Mouse (Mus musculus) frontal cortex, adult (tissue): ENCODE results near the gene Gm26741.

Experiments used
- ATAC-seq: cut with Nextera tagmentation; 2 replicates; pipeline ENCODE4 v1.9.2; 2017; ENCODE audit warnings: mild to moderate bottlenecking, moderate library complexity, mixed read lengths; ENCODE audit not compliant: low TSS enrichment

Gene Gm26741

DNA sequence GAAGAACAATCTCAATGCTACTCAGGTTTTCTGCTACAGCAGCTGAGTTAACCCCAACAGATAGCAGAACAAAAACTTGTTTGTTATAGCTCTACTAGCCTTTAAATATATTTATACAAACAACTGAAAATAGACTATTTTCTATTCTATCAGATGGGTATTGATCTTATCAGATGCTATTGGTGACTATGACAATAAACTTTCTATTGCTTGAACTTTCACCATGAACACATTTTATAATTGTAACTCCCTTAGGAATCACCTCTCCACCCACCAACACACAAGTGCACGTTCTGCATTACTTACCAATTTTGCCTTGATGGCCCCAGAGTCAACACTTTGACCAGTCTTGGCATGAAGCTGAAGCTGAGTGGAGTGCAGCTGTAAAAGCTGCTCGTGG, at the start of gene Gm26741:
TSS of gene Gm26741 (plus strand) at position 301 of the 400 bp plus-strand sequence.
- no peak for ATAC-seq

DNA sequence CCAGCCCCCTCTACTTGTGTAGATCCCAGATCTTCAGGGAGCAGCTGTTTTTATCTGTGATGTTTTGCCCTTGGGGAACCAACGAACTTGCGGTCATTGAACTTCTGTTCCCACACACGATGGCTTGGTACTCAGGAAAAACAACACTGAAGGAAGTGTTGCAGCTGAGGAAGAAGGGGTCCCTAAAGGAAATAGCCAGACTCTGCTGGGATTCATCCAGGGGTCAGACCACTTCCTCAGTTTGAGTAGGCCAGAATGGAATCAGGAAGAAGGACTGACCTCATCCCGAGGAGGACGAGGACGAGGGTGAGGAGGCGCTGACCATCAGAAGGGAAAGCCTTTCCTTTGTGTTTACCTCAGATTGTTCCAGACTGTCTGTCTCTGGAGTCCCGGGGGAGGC, 49.4 kb upstream of the Gm26741 start:
- ATAC-seq: no peak

- no peak for ATAC-seq
Measured at GRCm38 (mm10) chr10:52319506-52320286, 38.9 kb upstream of the Gm26741 start.

GRCm38 (mm10) chr10:52321918-52322317, 36.6 kb upstream of the Gm26741 start:
- no peak for ATAC-seq

GRCm38 (mm10) chr10:52331007-52331406, 27.6 kb upstream of the Gm26741 start:
- peak; percentile 73 for ATAC-seq

DNA sequence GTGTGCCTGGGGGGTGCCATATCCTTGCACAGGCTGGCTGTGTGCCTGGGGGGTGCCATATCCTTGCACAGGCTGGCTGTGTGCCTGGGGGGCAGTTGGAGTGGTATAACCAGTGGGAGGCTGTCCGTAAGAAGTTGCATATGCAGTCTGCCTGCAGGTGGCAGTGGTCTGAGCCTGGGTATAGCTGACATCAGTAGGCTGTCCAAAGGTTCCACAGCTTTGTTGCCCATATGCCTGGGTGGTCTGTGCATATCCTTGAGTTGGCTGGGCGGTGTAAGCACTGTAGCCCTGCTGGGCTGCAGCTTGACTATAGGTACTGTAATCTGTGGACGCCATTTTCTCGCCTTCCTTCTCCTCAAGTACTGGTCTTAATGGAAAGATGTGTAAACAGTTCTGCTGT, 15.2 kb upstream of the Gm26741 start:
- peak; percentile 63 for ATAC-seq

GRCm38 (mm10) chr10:52353184-52353583, 5.4 kb upstream of the Gm26741 start:
- no peak for ATAC-seq

- ATAC-seq: peak; percentile 38; the same call in 1 of the 2 replicates
Measured at GRCm38 (mm10) chr10:52360241-52360735, 1.7 kb downstream of the Gm26741 start.

- ATAC-seq: 0 out of 2 replicates have a peak, but pooled peaks have one; percentile 7
Measured at GRCm38 (mm10) chr10:52360862-52361609, 2.5 kb downstream of the Gm26741 start.

DNA sequence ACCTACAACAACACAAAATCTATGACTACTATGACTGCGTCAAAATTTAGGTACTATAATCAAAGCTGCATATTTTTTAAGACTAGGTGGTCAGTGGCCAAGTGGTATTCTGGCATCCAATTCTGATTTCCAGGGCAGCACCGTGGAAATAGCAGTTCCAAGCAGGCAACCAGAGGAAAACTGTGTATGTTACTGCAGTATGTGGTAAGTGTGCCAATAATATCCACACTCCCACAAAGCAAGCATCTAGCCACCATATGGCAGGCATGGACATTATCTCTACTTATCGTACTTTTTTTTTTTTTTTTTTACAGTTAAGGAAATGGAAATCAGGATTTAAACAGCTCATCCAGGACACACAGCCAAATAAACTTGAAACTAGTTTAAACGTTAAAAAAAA, 9.8 kb downstream of the Gm26741 start:
- peak; percentile 98 for ATAC-seq

GRCm38 (mm10) chr10:52373834-52374233, 15.3 kb downstream of the Gm26741 start:
- ATAC-seq: no peak

- no peak for ATAC-seq
Measured at GRCm38 (mm10) chr10:52374651-52375050, 16.1 kb downstream of the Gm26741 start.

DNA sequence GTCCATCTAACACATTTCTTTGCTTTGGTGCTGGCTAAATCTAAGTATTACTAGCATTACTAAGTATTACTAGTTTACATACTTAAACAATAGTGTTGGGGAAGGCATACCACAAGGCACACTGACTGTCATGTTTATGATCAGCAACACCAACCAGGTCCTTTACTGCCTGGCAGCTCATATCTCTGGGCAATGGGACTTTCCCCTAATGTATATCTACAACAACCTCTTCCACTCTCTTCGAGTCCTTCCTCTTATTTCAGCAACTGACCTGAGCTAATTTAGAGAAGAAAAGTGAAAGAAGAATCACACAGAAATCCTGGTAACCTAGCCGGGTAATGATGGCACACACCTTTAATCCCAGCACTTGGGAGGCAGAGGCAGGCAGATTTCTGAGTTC, 17.9 kb downstream of the Gm26741 start:
- no peak for ATAC-seq

- no peak for ATAC-seq
Measured at GRCm38 (mm10) chr10:52377813-52378212, 19.2 kb downstream of the Gm26741 start.

GRCm38 (mm10) chr10:52381321-52381801, 22.8 kb downstream of the Gm26741 start:
- ATAC-seq: peak; percentile 33

GRCm38 (mm10) chr10:52381845-52382591, 23.5 kb downstream of the Gm26741 start, which contains the start of gene Gopc:
Gene Gopc, minus strand, starts transcription at chr10:52382124.
- ATAC-seq: peak; percentile 89

- no peak for ATAC-seq
Measured at GRCm38 (mm10) chr10:52383022-52383421, 24.5 kb downstream of the Gm26741 start.

- ATAC-seq: no peak
Measured at GRCm38 (mm10) chr10:52383522-52383921, 25.0 kb downstream of the Gm26741 start.

DNA sequence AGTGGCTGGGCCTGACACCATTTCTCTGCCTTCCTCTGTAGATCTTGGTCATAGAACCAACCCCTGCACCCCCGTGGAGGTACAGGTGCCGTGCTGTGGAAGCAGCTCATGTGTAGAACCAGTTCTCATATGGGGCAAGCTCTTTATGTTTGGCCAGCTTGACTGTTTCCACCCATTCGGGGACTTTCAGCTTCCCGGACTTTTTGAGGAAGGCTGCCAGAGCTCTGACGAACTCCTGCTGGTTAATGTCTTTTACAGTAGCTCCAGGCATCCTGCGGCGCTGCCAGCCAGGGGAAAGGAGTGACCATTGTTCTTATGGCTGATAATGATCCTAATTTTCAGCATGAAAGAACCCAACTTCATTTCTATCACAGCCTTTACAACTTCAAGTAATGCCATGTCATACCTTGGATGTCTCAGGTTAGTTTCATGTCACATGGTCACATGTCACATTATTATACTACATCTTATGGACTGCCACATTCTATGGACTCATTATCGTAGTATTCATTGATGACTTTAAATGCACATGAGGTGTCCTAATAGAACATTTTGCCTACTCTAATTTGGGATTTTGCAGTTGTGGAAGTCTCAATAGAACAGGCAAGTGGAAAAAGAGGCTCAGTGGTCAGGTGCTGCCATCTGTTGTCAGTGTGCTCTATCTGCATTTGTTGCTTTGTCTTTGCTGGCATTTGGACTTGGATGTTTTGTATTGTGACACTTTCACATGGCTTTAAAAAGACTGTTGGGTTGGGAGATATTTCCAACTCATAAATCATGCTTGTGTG, 26.4 kb downstream of the Gm26741 start:
- ATAC-seq: peak; percentile 26; the same call in 1 of the 2 replicates

- ATAC-seq: no peak
Measured at GRCm38 (mm10) chr10:52387192-52387591, 28.6 kb downstream of the Gm26741 start.

- ATAC-seq: no peak
Measured at GRCm38 (mm10) chr10:52388922-52389430, 30.4 kb downstream of the Gm26741 start, which contains the start of gene Nepn. Gene Nepn, plus strand, starts transcription at chr10:52388972.
